Mouse (Mus musculus) intestine, embryonic 15.5 days (tissue): Measurements from ENCODE around the gene Zfp646. TPM values are rescaled to one million over a fixed set of nuclear protein-coding genes. Genes with fewer than 3 reads are reported as not detected.

Experiments used
- ATAC-seq: fragments of 200-750 bp; cut with Nextera tagmentation; 2 replicates; pipeline ENCODE4 v1.8.0; 2017; ENCODE audit warnings: moderate TSS enrichment, moderate library complexity
- H3K27ac ChIP-seq: fragments of 300-500 bp; sonication (generic); 2 replicates; pipeline ENCODE4 v1.5.1; 2015; ENCODE audit warnings: mild to moderate bottlenecking, inconsistent platforms
- H3K27me3 ChIP-seq: fragments of 300-500 bp; sonication (generic); replicated peaks from 2 replicates; pipeline ENCODE4 v1.6.1; 2015; ENCODE audit warnings: inconsistent platforms
- H3K36me3 ChIP-seq: fragments of 300-500 bp; sonication (generic); 2 replicates; pipeline ENCODE4 v1.6.1; 2015; ENCODE audit warnings: inconsistent platforms
- H3K4me1 ChIP-seq: fragments of 300-500 bp; sonication (generic); replicated peaks from 2 replicates; pipeline ENCODE4 v1.6.1; 2015; ENCODE audit warnings: inconsistent platforms
- H3K4me2 ChIP-seq: fragments of 300-500 bp; sonication (generic); replicated peaks from 2 replicates; pipeline ENCODE4 v1.6.1; 2015; ENCODE audit warnings: mild to moderate bottlenecking, inconsistent platforms
- H3K4me3 ChIP-seq: fragments of 300-500 bp; sonication (generic); replicated peaks from 2 replicates; pipeline ENCODE4 v1.5.1; 2015; ENCODE audit warnings: inconsistent platforms
- H3K9ac ChIP-seq: fragments of 300-500 bp; sonication (generic); 2 replicates; pipeline ENCODE4 v1.6.1; 2015; ENCODE audit warnings: inconsistent platforms
- H3K9me3 ChIP-seq: fragments of 300-500 bp; sonication (generic); 2 replicates; pipeline ENCODE4 v1.6.1; 2016; ENCODE audit warnings: inconsistent platforms
- WGBS: fragments of 180-500 bp; shearing (Covaris S2); methylation state at CpG from one replicate; pipeline ENCODE4 v1.1.7; 2015; 5-methylcytosine and 5-hydroxymethylcytosine counted together
- polyA plus RNA-seq: library from polyadenylated mRNA; unstranded; fragments of >200 nt; fragmentation: Nextera tagmentation; extraction: Ambion mirVana; gene quantifications from 2 replicates; pipeline ENCODE4 v1.2.1, GENCODE M21; 2015

Gene Zfp646
- polyA plus RNA-seq, 1 experiment from 2014 or later, result 8.6 TPM

GRCm38 (mm10) chr7:127867641-127868040, 8.4 kb upstream of the Zfp646 start:
- Histone ChIP-seq H3K9me3 (no peaks in the 10 kb centered on the region), H3K9ac (no peak overlapping the region), H3K4me3 (no peak overlapping the region), H3K27me3 (no peaks in the 10 kb centered on the region), H3K4me1 (peaks cover 7% of the 10 kb centered on the region; the same call in 1 of the 2 replicates), H3K27ac (no peak overlapping the region), H3K4me2 (no peak overlapping the region), H3K36me3 (peaks cover 22% of the 10 kb centered on the region)
- no peak for ATAC-seq
- WGBS, result 96% methylated on average over 18 of the region's 18 CpGs

GRCm38 (mm10) chr7:127869149-127869810, 6.7 kb upstream of the Zfp646 start:
- ATAC-seq, result peak; percentile 59
- 55% methylated on average over 3 of the region's 3 CpGs for WGBS
- no peak overlapping the region for H3K4me2 ChIP-seq
- no peak overlapping the region for H3K4me3 ChIP-seq
- peaks cover 16% of the 10 kb centered on the region; the same call in 1 of the 2 replicates for H3K4me1 ChIP-seq
- H3K9me3 ChIP-seq, result no peaks in the 10 kb centered on the region
- H3K27ac ChIP-seq, result peak overlapping the region; percentile 13; the same call in 1 of the 2 replicates
- H3K36me3 ChIP-seq, result peaks cover 22% of the 10 kb centered on the region
- H3K9ac ChIP-seq, result no peak overlapping the region
- no peaks in the 10 kb centered on the region for H3K27me3 ChIP-seq

- peaks cover 22% of the 10 kb centered on the region for H3K36me3 ChIP-seq
- no peak for ATAC-seq
- H3K9me3 ChIP-seq, result no peaks in the 10 kb centered on the region
- 80% methylated on average over 5 of the region's 5 CpGs for WGBS
- no peak overlapping the region for H3K27ac ChIP-seq
- no peak overlapping the region for H3K4me3 ChIP-seq
- H3K4me1 ChIP-seq, result peaks cover 20% of the 10 kb centered on the region; the same call in 1 of the 2 replicates
- no peak overlapping the region for H3K4me2 ChIP-seq
- no peak overlapping the region for H3K9ac ChIP-seq
- no peaks in the 10 kb centered on the region for H3K27me3 ChIP-seq
Measured at GRCm38 (mm10) chr7:127870136-127870821, 5.7 kb upstream of the Zfp646 start.

- Histone ChIP-seq H3K36me3 (peaks cover 17% of the 10 kb centered on the region), H3K9ac (peak overlapping the region; percentile 96), H3K4me2 (peak overlapping the region; percentile 76), H3K27me3 (no peaks in the 10 kb centered on the region), H3K27ac (peak overlapping the region; percentile 99), H3K4me3 (peak overlapping the region; percentile 94), H3K4me1 (peaks cover 22% of the 10 kb centered on the region), H3K9me3 (no peaks in the 10 kb centered on the region)
- WGBS, result 4% methylated on average over 20 of the region's 20 CpGs
- ATAC-seq, result peak; percentile 19; the same call in 1 of the 2 replicates
Measured at GRCm38 (mm10) chr7:127874812-127875626, 1.0 kb upstream of the Zfp646 start.

- Histone ChIP-seq H3K4me3 (peak overlapping the region; percentile 94), H3K36me3 (peaks cover 23% of the 10 kb centered on the region), H3K4me1 (peaks cover 22% of the 10 kb centered on the region), H3K4me2 (peak overlapping the region; percentile 76), H3K9ac (peak overlapping the region; percentile 96), H3K9me3 (no peaks in the 10 kb centered on the region), H3K27ac (peak overlapping the region; percentile 99), H3K27me3 (no peaks in the 10 kb centered on the region)
- under 1% methylated on average over 43 of the region's 43 CpGs for WGBS
- peak; percentile 92 for ATAC-seq
Measured at GRCm38 (mm10) chr7:127875627-127876001, 407 bp upstream of the Zfp646 start.

- under 1% methylated on average over 60 of the region's 60 CpGs for WGBS
- peak; percentile 82 for ATAC-seq
Measured at GRCm38 (mm10) chr7:127876467-127877348, 687 bp downstream of the Zfp646 start, which contains the start of gene Zfp668. TSS of gene Zfp668 (minus strand) at chr7:127876828.

GRCm38 (mm10) chr7:127879301-127879700, 3.3 kb downstream of the Zfp646 start:
- no peak overlapping the region for H3K9ac ChIP-seq
- no peak overlapping the region for H3K27ac ChIP-seq
- WGBS, result 97% methylated on average over 9 of the region's 9 CpGs

More at GRCm38 (mm10) chr7:127876467-127877348, 687 bp downstream of the Zfp646 start, which contains the start of gene Zfp668:
- peaks cover 22% of the 10 kb centered on the region for H3K4me1 ChIP-seq
- H3K9ac ChIP-seq, result peak within 1 kb of the TSS; percentile 96
- H3K27ac ChIP-seq, result peak within 1 kb of the TSS; percentile 99
- H3K27me3 ChIP-seq, result no peaks in the 10 kb centered on the region
- no peaks in the 10 kb centered on the region for H3K9me3 ChIP-seq
- peak within 1 kb of the TSS; percentile 94 for H3K4me3 ChIP-seq
- peak within 1 kb of the TSS; percentile 78 for H3K4me2 ChIP-seq
- H3K36me3 ChIP-seq, result peaks cover 33% of the 10 kb centered on the region

GRCm38 (mm10) chr7:127880431-127880830, 4.4 kb downstream of the Zfp646 start:
- Histone ChIP-seq H3K4me3 (no peak overlapping the region), H3K4me2 (no peak overlapping the region), H3K4me1 (peaks cover 29% of the 10 kb centered on the region), H3K9me3 (no peaks in the 10 kb centered on the region), H3K27me3 (no peaks in the 10 kb centered on the region), H3K36me3 (peaks cover 67% of the 10 kb centered on the region), H3K9ac (no peak overlapping the region), H3K27ac (no peak overlapping the region)
- no peak for ATAC-seq
- WGBS, result 84% methylated on average over 12 of the region's 12 CpGs

More at GRCm38 (mm10) chr7:127879301-127879700, 3.3 kb downstream of the Zfp646 start:
- Histone ChIP-seq H3K4me3 (no peak overlapping the region), H3K4me2 (no peak overlapping the region), H3K4me1 (peaks cover 27% of the 10 kb centered on the region), H3K27me3 (no peaks in the 10 kb centered on the region), H3K9me3 (no peaks in the 10 kb centered on the region), H3K36me3 (peaks cover 59% of the 10 kb centered on the region)
- no peak for ATAC-seq

- 64% methylated on average over 6 of the region's 6 CpGs for WGBS
- 0 out of 2 replicates have a peak, but pooled peaks have one; percentile 32 for ATAC-seq
- Histone ChIP-seq H3K27ac (no peak overlapping the region), H3K9me3 (no peaks in the 10 kb centered on the region), H3K4me1 (peaks cover 22% of the 10 kb centered on the region), H3K36me3 (peaks cover 51% of the 10 kb centered on the region), H3K9ac (no peak overlapping the region; the same call in 1 of the 2 replicates), H3K4me2 (no peak overlapping the region), H3K27me3 (no peaks in the 10 kb centered on the region), H3K4me3 (no peak overlapping the region)
Measured at GRCm38 (mm10) chr7:127885951-127886350, 9.9 kb downstream of the Zfp646 start.

GRCm38 (mm10) chr7:127886551-127886950, 10.5 kb downstream of the Zfp646 start:
- Histone ChIP-seq H3K27ac (no peak overlapping the region), H3K4me3 (no peak overlapping the region), H3K9me3 (no peaks in the 10 kb centered on the region), H3K4me1 (peaks cover 22% of the 10 kb centered on the region), H3K9ac (peak overlapping the region; percentile 4; the same call in 1 of the 2 replicates), H3K27me3 (no peaks in the 10 kb centered on the region), H3K36me3 (peaks cover 45% of the 10 kb centered on the region), H3K4me2 (no peak overlapping the region)
- ATAC-seq, result no peak
- 89% methylated on average over 6 of the region's 6 CpGs for WGBS

- 0 out of 2 replicates have a peak overlapping the region, but pooled peaks have one; percentile 4 for H3K9ac ChIP-seq
- H3K4me3 ChIP-seq, result no peak overlapping the region
- WGBS, result 86% methylated on average over 8 of the region's 8 CpGs
- no peak for ATAC-seq
- H3K9me3 ChIP-seq, result no peaks in the 10 kb centered on the region
- peaks cover 38% of the 10 kb centered on the region for H3K36me3 ChIP-seq
- H3K27me3 ChIP-seq, result no peaks in the 10 kb centered on the region
- peaks cover 22% of the 10 kb centered on the region for H3K4me1 ChIP-seq
- H3K27ac ChIP-seq, result no peak overlapping the region
- H3K4me2 ChIP-seq, result no peak overlapping the region
Measured at GRCm38 (mm10) chr7:127887191-127887590, 11.2 kb downstream of the Zfp646 start.
